Mouse (Mus musculus): Measurements from ENCODE around the gene Tmem81. TPM values are rescaled to one million over a fixed set of nuclear protein-coding genes. Genes with fewer than 3 reads are reported as not detected.

Gene Tmem81
- polyA plus RNA-seq, 1 experiment, result 1.9 TPM

DNA sequence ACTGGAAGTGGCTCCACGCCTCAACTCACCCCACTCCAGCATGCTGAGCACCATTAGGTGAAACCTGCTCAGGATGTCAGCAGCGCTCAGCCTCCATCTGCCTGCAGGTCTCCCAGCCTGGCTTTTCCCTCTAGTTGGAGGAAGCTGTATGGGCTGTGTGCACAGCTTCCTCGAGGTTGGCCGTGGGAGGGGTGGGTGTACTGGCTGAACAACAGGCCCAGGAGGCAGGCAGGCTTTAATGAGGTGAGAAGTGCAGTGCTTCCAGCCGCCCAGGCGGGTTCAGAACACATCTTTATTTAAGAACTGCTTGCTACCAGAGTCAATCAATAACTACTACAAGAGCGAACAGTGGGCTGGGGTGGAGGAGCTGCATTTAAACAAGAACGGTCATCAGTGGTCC, 5.5 kb downstream of the Tmem81 start:
- Histone ChIP-seq H3K4me2 (ENCODE audit: low read depth) (no peak overlapping the region), H3K27me3 (ENCODE audit: control insufficient read depth, insufficient read depth, insufficient read length) (peaks cover 30% of the 10 kb centered on the region), H3K36me3 (ENCODE audit: control insufficient read depth, insufficient read depth) (peaks cover 11% of the 10 kb centered on the region), H3ac (ENCODE audit: control insufficient read depth, insufficient read length) (no peak overlapping the region), H3K4me3 (no peak overlapping the region), H3K79me2 (ENCODE audit: control insufficient read depth, insufficient read depth) (no peaks in the 10 kb centered on the region)
- peak; percentile 4 for TF ChIP-seq POLR2AphosphoS2 (IDR thresholded peaks at IDR 0.05; ENCODE audit: insufficient read length, low read depth)
- TF ChIP-seq CEBPB (IDR thresholded peaks at IDR 0.05; ENCODE audit: insufficient read depth, poor library complexity, severe bottlenecking), result no peak
- TF ChIP-seq TCF3 (IDR thresholded peaks at IDR 0.05; ENCODE audit: insufficient read length, low read depth), result no peak

- Histone ChIP-seq H3K4me2 (ENCODE audit: low read depth) (no peak overlapping the region), H3K79me2 (ENCODE audit: control insufficient read depth, insufficient read depth) (no peaks in the 10 kb centered on the region), H3K4me3 (no peak overlapping the region), H3ac (ENCODE audit: control insufficient read depth, insufficient read length) (no peak overlapping the region), H3K36me3 (ENCODE audit: control insufficient read depth, insufficient read depth) (peaks cover 5% of the 10 kb centered on the region), H3K27me3 (ENCODE audit: control insufficient read depth, insufficient read depth, insufficient read length) (peaks cover 35% of the 10 kb centered on the region)
- TF ChIP-seq SRF (IDR thresholded peaks at IDR 0.05; ENCODE audit: control insufficient read depth, insufficient read length, low read depth) (no peak), REST (IDR thresholded peaks at IDR 0.05; ENCODE audit: insufficient read depth, insufficient read length) (no peak), POLR2AphosphoS2 (IDR thresholded peaks at IDR 0.05; ENCODE audit: insufficient read length, low read depth) (no peak), CEBPB (IDR thresholded peaks at IDR 0.05; ENCODE audit: insufficient read depth, poor library complexity, severe bottlenecking) (no peak), TCF3 (IDR thresholded peaks at IDR 0.05; ENCODE audit: insufficient read length, low read depth) (no peak), MYOD1 (IDR thresholded peaks at IDR 0.05; ENCODE audit: control insufficient read depth in 1 of 3, insufficient read length in 2 of 3, low read depth in 2 of 3) (no peak), POLR2A (IDR thresholded peaks at IDR 0.05; ENCODE audit: insufficient read length, low read depth) (no peak), TCF12 (IDR thresholded peaks at IDR 0.05; ENCODE audit: insufficient read depth, poor library complexity, severe bottlenecking) (no peak), USF1 (IDR thresholded peaks at IDR 0.05; ENCODE audit: low read depth) (no peak), E2F4 (IDR thresholded peaks at IDR 0.05; ENCODE audit: insufficient read depth) (no peak), MAX (IDR thresholded peaks at IDR 0.05; ENCODE audit: low read depth) (no peak), MYOG (IDR thresholded peaks at IDR 0.05; ENCODE audit: control insufficient read depth in 1 of 3, insufficient read depth in 1 of 3, insufficient read length in 2 of 3, low read depth in 2 of 3) (no peak)
These were observed 6.1 kb downstream of the Tmem81 start for GRCm38 (mm10) chr1:132512106-132512505.

DNA sequence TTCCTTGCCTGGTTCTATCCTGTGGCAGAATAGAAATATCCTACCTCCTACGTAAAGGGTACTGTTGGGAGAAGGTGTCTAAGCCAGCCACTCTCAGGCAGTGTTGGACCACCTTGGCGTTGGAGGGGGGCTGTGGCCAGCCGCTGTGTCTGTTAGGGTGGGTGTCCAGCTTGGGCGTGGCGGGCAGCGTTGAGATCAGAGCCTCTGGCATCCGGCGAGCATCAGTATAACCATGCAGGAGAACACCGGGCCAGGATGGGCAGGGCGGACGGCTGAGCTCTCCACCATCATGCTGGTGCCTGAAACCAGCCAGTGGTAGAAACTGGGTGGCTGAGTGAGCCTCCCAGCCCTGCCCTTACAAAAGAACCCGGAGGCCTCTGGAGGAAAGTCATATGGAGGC, 9.3 kb downstream of the Tmem81 start:
- no peak overlapping the region for H3K4me3 ChIP-seq

DNA sequence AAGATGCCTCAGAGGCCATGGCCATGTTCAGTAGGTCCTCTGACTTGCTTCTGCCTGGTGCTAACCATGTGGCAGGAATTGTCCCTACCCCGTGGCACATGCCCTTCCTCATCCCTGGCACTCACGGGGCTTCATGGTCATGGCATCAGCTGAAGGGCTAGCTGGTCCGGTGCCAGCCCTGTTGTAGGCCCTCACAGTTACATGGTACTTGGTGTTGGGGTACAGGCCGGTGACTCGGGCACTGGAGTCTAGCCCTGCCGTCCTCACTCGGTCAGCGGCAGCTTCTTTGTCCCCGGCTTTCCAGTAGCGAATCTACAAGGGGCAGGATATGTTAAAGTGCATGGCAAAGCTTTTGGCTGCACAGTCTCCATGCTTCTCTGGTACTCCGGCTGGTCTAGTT, 10.7 kb downstream of the Tmem81 start:
- H3K36me3 ChIP-seq (ENCODE audit: control insufficient read depth, insufficient read depth), result no peaks in the 10 kb centered on the region
- H3K4me3 ChIP-seq, result no peak overlapping the region
- TF ChIP-seq SRF (IDR thresholded peaks at IDR 0.05; ENCODE audit: control insufficient read depth, insufficient read length, low read depth) (no peak), TCF12 (IDR thresholded peaks at IDR 0.05; ENCODE audit: insufficient read depth, poor library complexity, severe bottlenecking) (no peak), REST (IDR thresholded peaks at IDR 0.05; ENCODE audit: insufficient read depth, insufficient read length) (no peak), TCF3 (IDR thresholded peaks at IDR 0.05; ENCODE audit: insufficient read length, low read depth) (no peak), E2F4 (IDR thresholded peaks at IDR 0.05; ENCODE audit: insufficient read depth) (no peak), USF1 (IDR thresholded peaks at IDR 0.05; ENCODE audit: low read depth) (no peak), MYOG (IDR thresholded peaks at IDR 0.05; ENCODE audit: control insufficient read depth in 1 of 3, insufficient read depth in 1 of 3, insufficient read length in 2 of 3, low read depth in 2 of 3) (no peak)
- H3K79me2 ChIP-seq (ENCODE audit: control insufficient read depth, insufficient read depth), result no peaks in the 10 kb centered on the region
- H3K27me3 ChIP-seq (ENCODE audit: control insufficient read depth, insufficient read depth, insufficient read length), result peaks cover 61% of the 10 kb centered on the region
- no peak overlapping the region for H3ac ChIP-seq (ENCODE audit: control insufficient read depth, insufficient read length)
- H3K4me2 ChIP-seq (ENCODE audit: low read depth), result no peak overlapping the region

More for the DNA sequence above, 9.3 kb downstream of the Tmem81 start:
- no peak for TF ChIP-seq TCF3 (IDR thresholded peaks at IDR 0.05; ENCODE audit: insufficient read length, low read depth)
- no peak for TF ChIP-seq MAX (IDR thresholded peaks at IDR 0.05; ENCODE audit: low read depth)
- TF ChIP-seq SRF (IDR thresholded peaks at IDR 0.05; ENCODE audit: control insufficient read depth, insufficient read length, low read depth), result no peak
- no peak for TF ChIP-seq E2F4 (IDR thresholded peaks at IDR 0.05; ENCODE audit: insufficient read depth)
- TF ChIP-seq POLR2A (IDR thresholded peaks at IDR 0.05; ENCODE audit: insufficient read length, low read depth), result no peak
- TF ChIP-seq MYOG (IDR thresholded peaks at IDR 0.05; ENCODE audit: control insufficient read depth in 1 of 3, insufficient read depth in 1 of 3, insufficient read length in 2 of 3, low read depth in 2 of 3), result no peak
- TF ChIP-seq MYOD1 (IDR thresholded peaks at IDR 0.05; ENCODE audit: control insufficient read depth in 1 of 3, insufficient read length in 2 of 3, low read depth in 2 of 3), result no peak
- TF ChIP-seq REST (IDR thresholded peaks at IDR 0.05; ENCODE audit: insufficient read depth, insufficient read length), result no peak
- no peak for TF ChIP-seq CEBPB (IDR thresholded peaks at IDR 0.05; ENCODE audit: insufficient read depth, poor library complexity, severe bottlenecking)
- no peak for TF ChIP-seq POLR2AphosphoS2 (IDR thresholded peaks at IDR 0.05; ENCODE audit: insufficient read length, low read depth)
- no peak for TF ChIP-seq USF1 (IDR thresholded peaks at IDR 0.05; ENCODE audit: low read depth)
- TF ChIP-seq TCF12 (IDR thresholded peaks at IDR 0.05; ENCODE audit: insufficient read depth, poor library complexity, severe bottlenecking), result no peak
- no peaks in the 10 kb centered on the region for H3K36me3 ChIP-seq (ENCODE audit: control insufficient read depth, insufficient read depth)
- H3ac ChIP-seq (ENCODE audit: control insufficient read depth, insufficient read length), result no peak overlapping the region
- H3K4me2 ChIP-seq (ENCODE audit: low read depth), result no peak overlapping the region
- H3K27me3 ChIP-seq (ENCODE audit: control insufficient read depth, insufficient read depth, insufficient read length), result peaks cover 52% of the 10 kb centered on the region
- H3K79me2 ChIP-seq (ENCODE audit: control insufficient read depth, insufficient read depth), result no peaks in the 10 kb centered on the region

DNA sequence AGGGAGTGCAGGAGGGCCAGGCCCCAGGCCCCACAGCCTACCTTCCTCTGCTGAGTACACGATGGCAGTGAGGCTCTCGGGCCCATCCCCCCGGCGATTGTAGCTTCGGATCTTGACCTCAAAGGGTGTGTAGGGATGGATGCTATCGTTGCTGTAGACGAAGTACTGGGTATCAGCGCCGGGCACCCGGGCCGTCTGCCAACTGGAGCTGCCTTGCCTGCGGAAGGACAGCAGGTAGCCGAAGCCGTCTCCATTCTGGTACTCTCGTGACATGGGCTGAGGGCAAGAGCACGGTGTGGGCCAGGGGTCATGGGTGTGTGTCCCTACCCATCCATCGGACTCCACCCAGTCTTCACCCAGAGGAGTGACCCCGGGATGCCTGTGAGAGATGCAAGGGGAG, 12.6 kb downstream of the Tmem81 start:
- no peak overlapping the region for H3K4me3 ChIP-seq
- no peak overlapping the region for H3ac ChIP-seq (ENCODE audit: control insufficient read depth, insufficient read length)
- TF ChIP-seq MYOD1 (IDR thresholded peaks at IDR 0.05; ENCODE audit: control insufficient read depth in 1 of 3, insufficient read length in 2 of 3, low read depth in 2 of 3) (no peak), CEBPB (IDR thresholded peaks at IDR 0.05; ENCODE audit: insufficient read depth, poor library complexity, severe bottlenecking) (no peak), POLR2A (IDR thresholded peaks at IDR 0.05; ENCODE audit: insufficient read length, low read depth) (no peak), SRF (IDR thresholded peaks at IDR 0.05; ENCODE audit: control insufficient read depth, insufficient read length, low read depth) (no peak), E2F4 (IDR thresholded peaks at IDR 0.05; ENCODE audit: insufficient read depth) (no peak), REST (IDR thresholded peaks at IDR 0.05; ENCODE audit: insufficient read depth, insufficient read length) (no peak), MAX (IDR thresholded peaks at IDR 0.05; ENCODE audit: low read depth) (no peak)
- H3K27me3 ChIP-seq (ENCODE audit: control insufficient read depth, insufficient read depth, insufficient read length), result peaks cover 64% of the 10 kb centered on the region
- no peaks in the 10 kb centered on the region for H3K36me3 ChIP-seq (ENCODE audit: control insufficient read depth, insufficient read depth)
- H3K4me2 ChIP-seq (ENCODE audit: low read depth), result no peak overlapping the region
- H3K79me2 ChIP-seq (ENCODE audit: control insufficient read depth, insufficient read depth), result no peaks in the 10 kb centered on the region
